Comparison of ENCODE assay signal across 15 mouse cellular contexts in the genomic region with DNA sequence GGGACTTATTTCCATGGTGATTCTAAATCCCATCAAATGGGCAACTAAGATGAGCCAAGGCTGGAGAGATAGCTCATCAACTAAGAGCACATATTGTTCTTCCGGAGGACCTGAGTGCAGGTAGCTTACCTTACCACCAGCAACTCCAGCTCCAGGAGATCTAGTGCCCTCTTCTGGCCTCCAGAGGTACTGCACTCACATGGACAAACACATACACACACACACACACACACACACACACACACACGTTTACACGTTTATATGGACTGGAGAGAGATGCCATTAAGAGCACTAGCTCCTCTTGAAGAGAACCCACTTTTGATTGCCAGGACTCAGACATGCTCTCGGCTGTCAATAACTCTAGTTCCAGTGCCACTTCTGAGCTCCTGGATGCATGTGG. TPM values are rescaled to one million over a fixed set of nuclear protein-coding genes. Genes with fewer than 3 reads are reported as not detected.
A peak's percentile ranks its signal among the peaks of the same experiment; 100 is the strongest.
DNase-seq lines count a peak whose midpoint lies in the region; ATAC-seq and TF ChIP-seq lines count a peak whose summit lies in the region.
"Had no signal": no experiment of that assay in that cellular context is flagged by ENCODE, and none has a peak within 500 bp of the region (broad histone marks: within the 10 kb centered on the region; RNA-seq: fewer than 3 reads in every experiment).

No protein-coding gene starts in this region.

- ATAC-seq in kidney, embryonic 14.5 days (ENCODE audit: low FRiP score, low TSS enrichment), result no peak
- ATAC-seq in midbrain, embryonic 11.5 days (ENCODE audit: low FRiP score), result no peak
- no peak for ATAC-seq in midbrain, embryonic 13.5 days
- ATAC-seq in stomach, postnatal 0 days (ENCODE audit: low FRiP score, low TSS enrichment), result no peak
- ATAC-seq: forebrain, embryonic 16.5 days had no signal

- no peak for DNase-seq in kidney, adult 2 months
- DNase-seq in midbrain, embryonic 11.5 days (ENCODE audit: low spot score, missing footprints), result peak; percentile 14
- DNase-seq in ZHBTc4 (ENCODE audit: low read depth, low spot score), result peak; percentile 68
- DNase-seq in stomach, postnatal 0 days (ENCODE audit: low spot score), result no peak
- DNase-seq in limb, embryonic 10.5 days (ENCODE audit: low spot score), result no peak
- DNase-seq: adrenal gland, postnatal 14 days; cerebellum, adult 11-12 months; gastrocnemius, postnatal 36 days; kidney, adult 18-20 months had no signal

- H3K9ac ChIP-seq in kidney, embryonic 14.5 days (ENCODE audit: low read depth, low read length), result no peak overlapping the region
- H3K9ac ChIP-seq in midbrain, embryonic 11.5 days (ENCODE audit: low read length), result no peak overlapping the region
- no peak overlapping the region for H3K9ac ChIP-seq in midbrain, embryonic 13.5 days (replicated peaks)
- no peak overlapping the region for H3K9ac ChIP-seq in stomach, postnatal 0 days (ENCODE audit: low read length)
- H3K9ac ChIP-seq: heart, embryonic 13.5 days; liver, embryonic 15.5 days had no signal

- H3K27ac ChIP-seq in kidney, adult 2 months (ENCODE audit: insufficient read depth, low read depth, low read length), result no peak overlapping the region
- no peak overlapping the region for H3K27ac ChIP-seq in kidney, embryonic 14.5 days (ENCODE audit: low read depth, low read length)
- H3K27ac ChIP-seq in midbrain, embryonic 11.5 days (ENCODE audit: low read depth, low read length), result no peak overlapping the region
- H3K27ac ChIP-seq in midbrain, embryonic 13.5 days, result no peak overlapping the region
- H3K27ac ChIP-seq in stomach, postnatal 0 days (replicated peaks), result no peak overlapping the region
- no peak overlapping the region for H3K27ac ChIP-seq in limb, embryonic 10.5 days
- H3K27ac ChIP-seq: heart, embryonic 13.5 days; liver, embryonic 15.5 days had no signal

- H3K9me3 ChIP-seq in kidney, embryonic 14.5 days (ENCODE audit: control insufficient read depth, low read length), result no peaks in the 10 kb centered on the region
- no peaks in the 10 kb centered on the region for H3K9me3 ChIP-seq in midbrain, embryonic 11.5 days (ENCODE audit: control insufficient read depth, low read length)
- no peaks in the 10 kb centered on the region for H3K9me3 ChIP-seq in midbrain, embryonic 13.5 days
- no peaks in the 10 kb centered on the region for H3K9me3 ChIP-seq in stomach, postnatal 0 days (ENCODE audit: control insufficient read depth, low read length)
- H3K9me3 ChIP-seq in limb, embryonic 10.5 days (replicated peaks), result no peaks in the 10 kb centered on the region

- H3K4me3 ChIP-seq in kidney, adult 2 months (ENCODE audit: insufficient read depth, low read depth, low read length), result no peak overlapping the region
- H3K4me3 ChIP-seq in kidney, embryonic 14.5 days (ENCODE audit: low read length), result no peak overlapping the region
- no peak overlapping the region for H3K4me3 ChIP-seq in midbrain, embryonic 11.5 days (ENCODE audit: low read depth, low read length)
- no peak overlapping the region for H3K4me3 ChIP-seq in midbrain, embryonic 13.5 days (replicated peaks)
- H3K4me3 ChIP-seq in stomach, postnatal 0 days (ENCODE audit: low read depth, low read length), result no peak overlapping the region
- no peak overlapping the region for H3K4me3 ChIP-seq in limb, embryonic 10.5 days
- H3K4me3 ChIP-seq: heart, embryonic 13.5 days; liver, embryonic 15.5 days; myocyte had no signal

- no peak for TF ChIP-seq EP300 in stomach, postnatal 0 days (optimal IDR thresholded peaks at IDR 0.05)

- H3K4me1 ChIP-seq in kidney, adult 2 months (ENCODE audit: control insufficient read depth, insufficient read depth, low read length), result peaks cover 2% of the 10 kb centered on the region; the same call in 1 of the 2 replicates
- H3K4me1 ChIP-seq in kidney, embryonic 14.5 days (ENCODE audit: control insufficient read depth, insufficient read depth, low read length), result 0 out of 2 replicates have a peak, but pooled peaks cover under 1% of the 10 kb centered on the region
- H3K4me1 ChIP-seq in midbrain, embryonic 11.5 days (ENCODE audit: control insufficient read depth, insufficient read depth, low read length), result no peaks in the 10 kb centered on the region
- H3K4me1 ChIP-seq in midbrain, embryonic 13.5 days (replicated peaks), result no peaks in the 10 kb centered on the region
- no peaks in the 10 kb centered on the region for H3K4me1 ChIP-seq in stomach, postnatal 0 days (replicated peaks; ENCODE audit: control insufficient read depth, insufficient read depth)
- peaks cover 7% of the 10 kb centered on the region for H3K4me1 ChIP-seq in limb, embryonic 10.5 days

- WGBS in kidney, adult 2 months, result 83% methylated on average over 4 of the region's 4 CpGs
- WGBS in kidney, embryonic 14.5 days, result 90% methylated on average over 4 of the region's 4 CpGs
- 84% methylated on average over 4 of the region's 4 CpGs for WGBS in midbrain, embryonic 11.5 days
- 89% methylated on average over 4 of the region's 4 CpGs for WGBS in midbrain, embryonic 13.5 days
- 92% methylated on average over 4 of the region's 4 CpGs for WGBS in stomach, postnatal 0 days
- 81% methylated on average over 4 of the region's 4 CpGs for WGBS in limb, embryonic 10.5 days

- no peak for TF ChIP-seq POLR2A in kidney, adult 2 months (IDR thresholded peaks at IDR 0.05; ENCODE audit: low read depth, low read length)

- H3K4me2 ChIP-seq in kidney, embryonic 14.5 days (replicated peaks; ENCODE audit: low read depth, low read length), result no peak overlapping the region
- no peak overlapping the region for H3K4me2 ChIP-seq in midbrain, embryonic 11.5 days
- H3K4me2 ChIP-seq in midbrain, embryonic 13.5 days (replicated peaks), result no peak overlapping the region
- H3K4me2 ChIP-seq in stomach, postnatal 0 days (replicated peaks; ENCODE audit: low read depth), result no peak overlapping the region
- H3K4me2 ChIP-seq: heart, embryonic 13.5 days; liver, embryonic 15.5 days had no signal

- peak; percentile 34; the same call in 1 of the 2 replicates for TF ChIP-seq CTCF in kidney, adult 2 months (conservative IDR thresholded peaks at IDR 0.05; ENCODE audit: insufficient read depth, insufficient read length, low read depth, low read length)
- TF ChIP-seq CTCF in stomach, postnatal 0 days (IDR thresholded peaks at IDR 0.05; ENCODE audit: low read depth), result peak; percentile 59

- H3K36me3 ChIP-seq in kidney, adult 2 months (ENCODE audit: control insufficient read depth, insufficient read depth, low read length), result no peaks in the 10 kb centered on the region
- no peaks in the 10 kb centered on the region for H3K36me3 ChIP-seq in kidney, embryonic 14.5 days (ENCODE audit: control insufficient read depth, insufficient read depth, low read length)
- no peaks in the 10 kb centered on the region for H3K36me3 ChIP-seq in midbrain, embryonic 11.5 days (ENCODE audit: control insufficient read depth, insufficient read depth, low read length)
- H3K36me3 ChIP-seq in midbrain, embryonic 13.5 days, result no peaks in the 10 kb centered on the region
- no peaks in the 10 kb centered on the region for H3K36me3 ChIP-seq in stomach, postnatal 0 days (ENCODE audit: control insufficient read depth, insufficient read depth, low read length)
- H3K36me3 ChIP-seq in limb, embryonic 10.5 days, result no peaks in the 10 kb centered on the region
- H3K36me3 ChIP-seq: heart, embryonic 13.5 days; liver, embryonic 15.5 days had no signal

- no peaks in the 10 kb centered on the region for H3K27me3 ChIP-seq in kidney, adult 2 months (replicated peaks; ENCODE audit: control insufficient read depth, insufficient read depth, low read length)
- H3K27me3 ChIP-seq in kidney, embryonic 14.5 days (ENCODE audit: control insufficient read depth, insufficient read depth, low read length), result no peaks in the 10 kb centered on the region
- no peaks in the 10 kb centered on the region for H3K27me3 ChIP-seq in midbrain, embryonic 11.5 days (ENCODE audit: control insufficient read depth, insufficient read depth, low read length)
- no peaks in the 10 kb centered on the region for H3K27me3 ChIP-seq in midbrain, embryonic 13.5 days
- no peaks in the 10 kb centered on the region for H3K27me3 ChIP-seq in stomach, postnatal 0 days (ENCODE audit: control insufficient read depth, insufficient read depth, low read length)
- H3K27me3 ChIP-seq in limb, embryonic 10.5 days (ENCODE audit: low read depth, poor library complexity, severe bottlenecking), result no peaks in the 10 kb centered on the region
- H3K27me3 ChIP-seq: heart, embryonic 13.5 days; liver, embryonic 15.5 days had no signal

RNA-seq across cellular contexts. Expression of gene Pdgfb, which starts 16.4 kb away (rescaled TPM):
- 32.2 and 33.4 TPM in 2 replicates for polyA plus RNA-seq in kidney, adult 2 months (2012; rRNA removed)
- polyA plus RNA-seq in kidney, embryonic 14.5 days (2014; fragmentation: Nextera tagmentation; extraction: Ambion mirVana), result 5.0 and 5.8 TPM in 2 replicates
- polyA plus RNA-seq in midbrain, embryonic 11.5 days (2014; fragmentation: Nextera tagmentation; extraction: Ambion mirVana), result 1.5 and 2.0 TPM in 2 replicates
- 2.1 and 2.3 TPM in 2 replicates for polyA plus RNA-seq in midbrain, embryonic 13.5 days (2015; fragmentation: Nextera tagmentation; extraction: Ambion mirVana)
- 3.1 and 3.6 TPM in 2 replicates for polyA plus RNA-seq in stomach, postnatal 0 days (2015; fragmentation: Nextera tagmentation; extraction: Ambion mirVana)
- polyA plus RNA-seq in limb, embryonic 10.5 days (2016; fragmentation: Nextera tagmentation; extraction: Ambion mirVana), result 1.5 and 2.0 TPM in 2 replicates

Comparison
In these comparisons a context has a peak if more than half of its experiments do, and no peak if none do; other contexts are left out.
1. DNase-seq: peak in midbrain, embryonic 11.5 days (single experiment) and ZHBTc4 (single experiment); none in kidney, adult 2 months (single experiment), stomach, postnatal 0 days (single experiment) and limb, embryonic 10.5 days (single experiment).